Mouse (Mus musculus): ENCODE measurements around the gene 3100002H09Rik. TPM values are rescaled to one million over a fixed set of nuclear protein-coding genes. Genes with fewer than 3 reads are reported as not detected.

Gene 3100002H09Rik
- polyA plus RNA-seq, 1 experiment from 2014 or later: not detected

GRCm38 (mm10) chr4:124633281-124633680, 22.7 kb upstream of the 3100002H09Rik start:
- Histone ChIP-seq H3K9me3 (replicated peaks) (no peaks in the 10 kb centered on the region), H3K27ac (no peak overlapping the region), H3K4me3 (no peak overlapping the region), H3K36me3 (no peaks in the 10 kb centered on the region), H3K4me1 (no peaks in the 10 kb centered on the region), H3K27me3 (ENCODE audit: low read depth, poor library complexity, severe bottlenecking) (peaks cover 39% of the 10 kb centered on the region)
- peak; percentile 85 for DNase-seq (ENCODE audit: low spot score)
- 8% methylated on average over 9 of the region's 9 CpGs for WGBS

GRCm38 (mm10) chr4:124632856-124633255, 22.3 kb upstream of the 3100002H09Rik start:
- Histone ChIP-seq H3K27me3 (ENCODE audit: low read depth, poor library complexity, severe bottlenecking) (peaks cover 35% of the 10 kb centered on the region), H3K9me3 (replicated peaks) (no peaks in the 10 kb centered on the region), H3K27ac (no peak overlapping the region), H3K36me3 (no peaks in the 10 kb centered on the region), H3K4me3 (no peak overlapping the region), H3K4me1 (no peaks in the 10 kb centered on the region)
- whole genome bisulfite sequencing: 73% methylated on average over 10 of the region's 10 CpGs
- no peak for DNase-seq (ENCODE audit: low spot score)

- WGBS: 41% methylated on average over 4 of the region's 4 CpGs
- Histone ChIP-seq H3K9me3 (replicated peaks) (no peaks in the 10 kb centered on the region), H3K36me3 (no peaks in the 10 kb centered on the region), H3K27ac (no peak overlapping the region), H3K27me3 (ENCODE audit: low read depth, poor library complexity, severe bottlenecking) (peaks cover 21% of the 10 kb centered on the region), H3K4me1 (no peaks in the 10 kb centered on the region), H3K4me3 (no peak overlapping the region)
- DNase-seq (ENCODE audit: low spot score): no peak
Observed at GRCm38 (mm10) chr4:124631456-124631855, 20.9 kb upstream of the 3100002H09Rik start.

GRCm38 (mm10) chr4:124626836-124627235, 16.2 kb upstream of the 3100002H09Rik start:
- no peaks in the 10 kb centered on the region for H3K36me3 ChIP-seq
- H3K27me3 ChIP-seq (ENCODE audit: low read depth, poor library complexity, severe bottlenecking): 0 out of 2 replicates have a peak, but pooled peaks cover 8% of the 10 kb centered on the region
- H3K9me3 ChIP-seq (replicated peaks): no peaks in the 10 kb centered on the region
- no peak for DNase-seq (ENCODE audit: low spot score)
- peaks cover 8% of the 10 kb centered on the region for H3K4me1 ChIP-seq
- no peak overlapping the region for H3K27ac ChIP-seq
- H3K4me3 ChIP-seq: no peak overlapping the region
- 89% methylated on average over 1 of the region's 1 CpGs for WGBS

- no peak overlapping the region for H3K4me3 ChIP-seq
- H3K36me3 ChIP-seq: no peaks in the 10 kb centered on the region
- H3K9me3 ChIP-seq (replicated peaks): no peaks in the 10 kb centered on the region
- H3K4me1 ChIP-seq: peaks cover 8% of the 10 kb centered on the region
- DNase-seq (ENCODE audit: low spot score): no peak
- 47% methylated on average over 7 of the region's 7 CpGs for WGBS
- peaks cover 22% of the 10 kb centered on the region for H3K27me3 ChIP-seq (ENCODE audit: low read depth, poor library complexity, severe bottlenecking)
- H3K27ac ChIP-seq: no peak overlapping the region
Observed at GRCm38 (mm10) chr4:124624111-124624581, 13.5 kb upstream of the 3100002H09Rik start.

GRCm38 (mm10) chr4:124622566-124622965, 12.0 kb upstream of the 3100002H09Rik start:
- Histone ChIP-seq H3K36me3 (no peaks in the 10 kb centered on the region), H3K27me3 (ENCODE audit: low read depth, poor library complexity, severe bottlenecking) (peaks cover 37% of the 10 kb centered on the region), H3K4me1 (peaks cover 14% of the 10 kb centered on the region), H3K9me3 (replicated peaks) (no peaks in the 10 kb centered on the region), H3K4me3 (no peak overlapping the region), H3K27ac (no peak overlapping the region)
- 93% methylated on average over 5 of the region's 5 CpGs for WGBS
- no peak for DNase-seq (ENCODE audit: low spot score)

- H3K4me3 ChIP-seq: no peak overlapping the region
- no peak overlapping the region for H3K27ac ChIP-seq
- no peaks in the 10 kb centered on the region for H3K9me3 ChIP-seq (replicated peaks)
- H3K36me3 ChIP-seq: no peaks in the 10 kb centered on the region
- H3K4me1 ChIP-seq: peaks cover 25% of the 10 kb centered on the region
- peaks cover 48% of the 10 kb centered on the region for H3K27me3 ChIP-seq (ENCODE audit: low read depth, poor library complexity, severe bottlenecking)
- no peak for DNase-seq (ENCODE audit: low spot score)
- WGBS: 71% methylated on average over 11 of the region's 11 CpGs
Observed at GRCm38 (mm10) chr4:124621406-124621805, 10.8 kb upstream of the 3100002H09Rik start.

- Histone ChIP-seq H3K27ac (no peak overlapping the region), H3K27me3 (ENCODE audit: low read depth, poor library complexity, severe bottlenecking) (peaks cover 64% of the 10 kb centered on the region), H3K4me3 (no peak overlapping the region), H3K36me3 (no peaks in the 10 kb centered on the region), H3K9me3 (replicated peaks) (no peaks in the 10 kb centered on the region), H3K4me1 (peaks cover 43% of the 10 kb centered on the region)
- DNase-seq (ENCODE audit: low spot score): no peak
- 14% methylated on average over 16 of the region's 16 CpGs for WGBS
Observed at GRCm38 (mm10) chr4:124618599-124618998, 8.0 kb upstream of the 3100002H09Rik start.

- Histone ChIP-seq H3K4me1 (peaks cover 47% of the 10 kb centered on the region), H3K27me3 (ENCODE audit: low read depth, poor library complexity, severe bottlenecking) (peaks cover 76% of the 10 kb centered on the region), H3K4me3 (no peak overlapping the region), H3K36me3 (no peaks in the 10 kb centered on the region), H3K27ac (no peak overlapping the region), H3K9me3 (replicated peaks) (no peaks in the 10 kb centered on the region)
- 17% methylated on average over 1 of the region's 1 CpGs for WGBS
- DNase-seq (ENCODE audit: low spot score): no peak
Observed at GRCm38 (mm10) chr4:124616636-124617035, 6.0 kb upstream of the 3100002H09Rik start.

- Histone ChIP-seq H3K27me3 (ENCODE audit: low read depth, poor library complexity, severe bottlenecking) (peaks cover 76% of the 10 kb centered on the region), H3K9me3 (replicated peaks) (no peaks in the 10 kb centered on the region), H3K27ac (no peak overlapping the region), H3K4me1 (peaks cover 47% of the 10 kb centered on the region), H3K36me3 (no peaks in the 10 kb centered on the region), H3K4me3 (no peak overlapping the region)
- DNase-seq (ENCODE audit: low spot score): no peak
- WGBS: 40% methylated on average over 9 of the region's 9 CpGs
Observed at GRCm38 (mm10) chr4:124615986-124616385, 5.4 kb upstream of the 3100002H09Rik start.

GRCm38 (mm10) chr4:124615406-124615960, 4.9 kb upstream of the 3100002H09Rik start:
- DNase-seq (ENCODE audit: low spot score): no peak
- Histone ChIP-seq H3K27me3 (ENCODE audit: low read depth, poor library complexity, severe bottlenecking) (peaks cover 75% of the 10 kb centered on the region), H3K36me3 (no peaks in the 10 kb centered on the region), H3K9me3 (replicated peaks) (no peaks in the 10 kb centered on the region), H3K4me1 (peaks cover 47% of the 10 kb centered on the region), H3K27ac (no peak overlapping the region), H3K4me3 (no peak overlapping the region)
- 36% methylated on average over 14 of the region's 14 CpGs for WGBS

- H3K36me3 ChIP-seq: no peaks in the 10 kb centered on the region
- no peak overlapping the region for H3K4me3 ChIP-seq
- 0% methylated on average over 1 of the region's 1 CpGs for WGBS
- no peak for DNase-seq (ENCODE audit: low spot score)
- H3K9me3 ChIP-seq (replicated peaks): no peaks in the 10 kb centered on the region
- no peak overlapping the region for H3K27ac ChIP-seq
- H3K27me3 ChIP-seq (ENCODE audit: low read depth, poor library complexity, severe bottlenecking): peaks cover 62% of the 10 kb centered on the region
- H3K4me1 ChIP-seq: peaks cover 47% of the 10 kb centered on the region
Observed at GRCm38 (mm10) chr4:124614189-124614588, 3.6 kb upstream of the 3100002H09Rik start.

- H3K36me3 ChIP-seq: no peaks in the 10 kb centered on the region
- no peak for DNase-seq (ENCODE audit: low spot score)
- no peak overlapping the region for H3K27ac ChIP-seq
- H3K9me3 ChIP-seq (replicated peaks): no peaks in the 10 kb centered on the region
- H3K4me1 ChIP-seq: peaks cover 34% of the 10 kb centered on the region
- peaks cover 52% of the 10 kb centered on the region for H3K27me3 ChIP-seq (ENCODE audit: low read depth, poor library complexity, severe bottlenecking)
- H3K4me3 ChIP-seq: no peak overlapping the region
- WGBS: 77% methylated on average over 4 of the region's 4 CpGs
Observed at GRCm38 (mm10) chr4:124611768-124612167, 1.2 kb upstream of the 3100002H09Rik start.

- H3K36me3 ChIP-seq: no peaks in the 10 kb centered on the region
Observed at GRCm38 (mm10) chr4:124610066-124610465, 537 bp downstream of the 3100002H09Rik start.

More at GRCm38 (mm10) chr4:124610066-124610465, 537 bp downstream of the 3100002H09Rik start:
- Histone ChIP-seq H3K4me3 (no peak overlapping the region), H3K27me3 (ENCODE audit: low read depth, poor library complexity, severe bottlenecking) (peaks cover 53% of the 10 kb centered on the region), H3K4me1 (peaks cover 17% of the 10 kb centered on the region), H3K27ac (no peak overlapping the region), H3K9me3 (replicated peaks) (no peaks in the 10 kb centered on the region)
- WGBS: 79% methylated on average over 2 of the region's 2 CpGs
- DNase-seq (ENCODE audit: low spot score): no peak
